Mouse (Mus musculus) testis, adult 2 months (tissue): ENCODE data around the gene Nt5e.

Experiments
- CTCF ChIP-seq: fragments of 200-500 bp; IDR thresholded peaks from 2 replicates; pipeline ENCODE4 v1.5.1; 2012; ENCODE audit warnings: low read depth, mild to moderate bottlenecking, inconsistent platforms, low read length, moderate library complexity; ENCODE audit not compliant: control insufficient read depth, insufficient read depth, insufficient replicate concordance
- POLR2A ChIP-seq: fragments of 200-500 bp; IDR thresholded peaks from 2 replicates; pipeline ENCODE4 v1.6.1; 2012; ENCODE audit warnings: low read depth, mild to moderate bottlenecking, inconsistent platforms, low read length, moderate library complexity; ENCODE audit not compliant: control insufficient read depth

GRCm38 (mm10) chr9:88350317-88350716 lies 23.3 kb downstream of the Nt5e start:
- TF ChIP-seq CTCF (no peak), POLR2A (no peak)
